Mouse (Mus musculus) thymus, adult 2 months (tissue): ENCODE measurements at regions not wholly inside any gene's neighbourhood (a gene's known extent, or its start where the extent isn't known, plus 50 kb on each side); places are given as distances from the start of the nearest gene placed in this dataset.

Experiments
- CTCF ChIP-seq: fragments of 200-500 bp; IDR thresholded peaks from 2 replicates; pipeline ENCODE4 v1.5.1; 2012; ENCODE audit warnings: mild to moderate bottlenecking, control low read depth, low read length, moderate library complexity, borderline replicate concordance; ENCODE audit not compliant: control insufficient read depth, poor library complexity, insufficient read depth; ENCODE audit errors: extremely low read depth
- POLR2A ChIP-seq: fragments of 200-500 bp; IDR thresholded peaks from 2 replicates; pipeline ENCODE4 v1.6.1; 2012; ENCODE audit warnings: mild to moderate bottlenecking, low read length, control low read depth, moderate library complexity; ENCODE audit not compliant: control insufficient read depth, poor library complexity, insufficient read depth; ENCODE audit errors: extremely low read depth

GRCm38 (mm10) chr10:43783304-43783703 is 118.2 kb downstream of the Qrsl1 start:
- TF ChIP-seq POLR2A (no peak), CTCF (no peak)
